Mouse (Mus musculus): ENCODE measurements around the gene Rngtt.

Rngtt gene

GRCm38 (mm10) chr4:33514108-33515000 is 204.2 kb downstream of the Rngtt start:
- DNase-seq (ENCODE audit: low spot score in 2 of 2): no peak

DNA sequence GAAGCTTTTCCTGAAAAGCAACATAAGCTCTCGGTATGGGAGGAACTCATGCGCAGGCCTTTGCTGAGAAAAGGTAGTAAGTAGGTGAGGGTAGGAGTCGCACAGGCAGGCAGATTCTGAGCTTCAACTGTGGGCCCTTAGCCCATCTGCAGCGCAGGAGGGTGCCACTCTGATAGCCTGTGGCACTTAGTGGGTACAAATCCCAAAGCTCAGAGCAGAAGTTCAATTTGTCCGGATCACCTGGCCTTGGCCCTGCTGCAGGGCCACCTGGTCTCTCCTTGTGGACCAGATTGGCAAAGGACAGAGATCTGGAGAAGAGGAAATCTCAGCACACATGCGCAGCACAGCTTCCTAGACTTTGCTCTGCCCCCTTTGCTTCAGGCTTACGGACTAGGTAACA is 210.1 kb downstream of the Rngtt start:
- DNase-seq (ENCODE audit: low spot score in 2 of 2): no peak

GRCm38 (mm10) chr4:33520938-33521337 is 210.8 kb downstream of the Rngtt start:
- DNase-seq (ENCODE audit: low spot score in 2 of 2): no peak

DNA sequence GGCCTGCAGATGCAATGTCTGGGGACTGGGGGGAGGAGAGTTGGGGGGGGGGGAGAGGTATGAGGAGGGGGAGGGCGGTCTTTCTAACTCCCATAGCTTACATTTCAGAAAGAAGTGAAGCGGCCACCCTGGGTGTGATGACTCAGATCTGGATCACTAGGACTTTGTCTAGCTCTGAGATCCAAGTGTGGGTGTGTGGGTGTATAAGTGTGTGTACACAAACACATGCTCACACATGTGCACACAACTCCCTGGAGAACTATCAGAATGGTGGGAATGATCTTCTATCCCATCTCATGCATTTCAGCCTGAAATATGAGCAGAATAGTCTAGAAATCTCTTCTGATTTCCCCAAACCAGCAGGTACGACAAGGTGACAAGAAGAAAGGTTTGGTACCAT is 213.7 kb downstream of the Rngtt start:
- no peak for DNase-seq (ENCODE audit: low spot score in 2 of 2)

DNA sequence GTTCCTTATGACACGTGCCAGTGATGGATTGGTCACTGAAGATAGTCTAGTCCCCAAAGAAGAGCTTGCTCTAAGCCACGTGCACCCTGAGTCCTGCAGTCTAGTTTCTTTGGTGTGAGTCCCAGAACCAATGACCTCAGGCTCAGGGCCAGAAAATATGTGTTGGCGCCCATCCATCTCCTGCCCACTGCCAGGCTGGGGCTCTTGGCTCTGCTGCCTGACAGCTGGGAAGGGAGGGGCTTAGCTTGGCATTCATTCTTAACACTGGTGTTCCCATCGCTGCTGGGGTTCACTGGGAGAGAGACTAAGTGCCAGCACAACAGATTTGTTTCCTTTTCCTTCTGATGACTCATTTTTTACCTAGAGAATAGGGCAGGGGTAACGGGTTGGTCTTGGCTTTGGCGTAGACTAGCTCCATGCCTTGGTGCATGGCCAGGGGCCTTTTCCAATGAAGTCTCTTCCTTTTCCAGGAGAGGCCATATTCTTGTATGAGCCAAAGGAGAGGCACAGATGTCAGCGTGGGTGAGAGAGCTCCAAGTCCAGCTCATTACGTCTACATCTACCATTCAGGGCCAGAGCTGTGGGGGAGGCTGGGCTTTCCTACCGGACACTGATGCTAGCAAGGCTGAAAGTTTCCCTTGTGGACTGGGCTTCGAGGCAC is 214.5 kb downstream of the Rngtt start:
- no peak for DNase-seq (ENCODE audit: low spot score in 2 of 2)

- no peak for DNase-seq (ENCODE audit: low spot score in 2 of 2)
Measured at GRCm38 (mm10) chr4:33525272-33525671, 215.2 kb downstream of the Rngtt start.

- no peak for DNase-seq (ENCODE audit: low spot score in 2 of 2)
Measured at GRCm38 (mm10) chr4:33526092-33526491, 216.0 kb downstream of the Rngtt start.

DNA sequence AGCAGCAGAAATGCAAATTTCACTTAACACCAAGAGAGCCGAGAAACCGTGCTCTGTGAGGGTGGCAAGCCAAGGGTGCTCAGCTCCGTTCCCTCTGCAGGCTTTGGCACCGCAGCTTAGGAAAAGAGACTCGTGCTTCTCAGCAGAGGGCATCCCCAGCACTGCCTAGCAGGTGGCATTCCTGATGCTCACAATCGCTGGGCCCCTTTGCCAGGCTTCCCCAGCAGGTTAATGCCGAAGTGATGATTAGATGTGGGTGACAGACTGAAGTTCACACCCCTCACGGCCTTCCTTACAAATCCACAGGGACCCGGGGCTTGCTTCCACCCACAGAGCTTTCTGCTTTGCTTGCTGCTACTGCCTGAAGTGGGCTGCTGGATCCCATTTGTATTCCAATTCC is 216.6 kb downstream of the Rngtt start:
- no peak for DNase-seq (ENCODE audit: low spot score in 2 of 2)

- no peak for DNase-seq (ENCODE audit: low spot score in 2 of 2)
Measured at GRCm38 (mm10) chr4:33532596-33532995, 222.5 kb downstream of the Rngtt start.

GRCm38 (mm10) chr4:33544755-33545576 is 234.9 kb downstream of the Rngtt start:
- no peak for DNase-seq (ENCODE audit: low spot score in 2 of 2)

DNA sequence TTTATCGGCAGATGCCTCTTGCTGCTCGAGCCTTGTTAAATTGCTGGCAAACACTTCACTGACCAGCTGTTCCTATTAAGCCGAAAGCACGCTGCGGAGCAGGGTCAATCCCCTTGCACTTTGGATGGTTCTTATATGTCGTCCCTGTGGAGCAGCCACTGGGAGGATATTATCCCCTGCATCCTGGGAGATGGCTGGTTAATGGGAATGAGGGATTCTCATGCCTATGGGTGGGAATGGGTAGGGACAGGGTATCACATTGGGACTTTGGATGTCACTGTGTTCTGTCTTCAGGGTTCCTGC is 235.4 kb downstream of the Rngtt start:
- DNase-seq (ENCODE audit: low spot score in 2 of 2): no peak

DNA sequence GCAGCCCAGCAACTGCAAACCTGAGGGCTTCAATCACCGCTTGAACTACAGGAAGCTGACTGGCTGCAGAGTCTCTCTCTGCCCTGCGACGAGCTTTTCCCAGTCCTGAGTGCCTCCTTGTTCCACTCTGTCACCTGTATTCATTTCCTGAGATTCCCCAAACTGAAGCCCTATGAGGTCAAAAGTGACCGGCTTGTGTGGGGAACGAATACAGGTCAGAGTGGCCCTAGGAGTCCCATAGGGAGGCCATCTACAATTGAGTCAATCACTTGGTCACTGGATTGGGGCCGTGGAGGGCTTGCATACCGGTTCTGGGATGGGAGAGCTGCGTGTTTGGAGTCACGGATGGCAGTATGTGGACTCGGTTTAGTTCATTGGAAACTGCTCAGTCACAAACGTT is 236.2 kb downstream of the Rngtt start:
- no peak for DNase-seq (ENCODE audit: low spot score in 2 of 2)

DNA sequence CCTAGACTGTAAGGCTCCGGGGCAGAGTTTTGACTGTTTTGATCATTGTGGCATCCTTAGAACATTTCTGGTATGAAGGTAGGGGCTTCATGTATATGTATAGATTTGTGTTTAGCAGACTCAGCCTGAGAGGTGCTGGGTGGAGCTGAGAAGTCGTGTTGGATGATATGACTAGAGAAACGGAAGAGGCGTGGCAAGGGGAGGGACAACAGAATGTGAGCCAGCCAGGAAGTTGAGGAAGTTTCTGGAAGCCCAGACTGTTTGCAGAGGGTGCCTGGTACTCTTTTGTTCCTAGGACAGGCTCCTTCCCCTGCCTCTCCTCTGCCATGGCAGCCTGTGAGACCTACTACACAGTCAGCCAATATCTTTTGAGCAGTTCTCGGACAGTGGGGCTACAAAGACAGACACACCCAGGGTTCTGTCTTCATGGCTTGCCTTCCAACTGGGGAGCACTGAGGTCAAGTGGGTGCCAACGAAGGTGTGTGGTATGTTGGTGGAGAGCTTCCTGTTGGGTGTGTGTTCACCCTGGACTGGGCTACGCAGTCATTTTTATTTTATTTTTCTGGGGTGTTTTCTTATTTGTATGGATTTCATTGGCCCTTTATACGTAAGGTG is 237.3 kb downstream of the Rngtt start:
- no peak for DNase-seq (ENCODE audit: low spot score in 2 of 2)

DNA sequence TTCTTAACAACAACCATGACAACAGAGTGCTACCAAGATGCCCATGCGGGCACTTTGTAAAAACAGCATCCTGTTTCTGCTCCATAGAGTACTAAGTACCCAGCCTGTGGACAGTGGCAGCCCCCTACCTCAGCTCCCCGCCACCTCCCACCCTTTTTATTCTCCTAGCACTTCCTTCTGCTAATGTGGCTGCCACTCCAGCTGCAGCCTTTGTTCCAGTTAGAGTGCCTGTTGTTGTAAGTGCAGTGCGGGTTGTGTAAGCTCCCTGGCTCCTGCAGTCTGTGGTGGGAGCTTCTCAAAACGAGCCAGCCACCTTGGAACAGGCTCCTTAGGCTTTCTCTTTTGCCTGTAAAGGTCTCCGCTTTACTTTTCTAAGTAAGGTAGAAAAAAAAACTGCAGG is 239.5 kb downstream of the Rngtt start:
- no peak for DNase-seq (ENCODE audit: low spot score in 2 of 2)

Data from thymus, postnatal 10 days (tissue).